Mouse (Mus musculus) midbrain, embryonic 16.5 days (tissue): ENCODE results near the gene Csrnp3. TPM values are rescaled to one million over a fixed set of nuclear protein-coding genes. Genes with fewer than 3 reads are reported as not detected.

Source experiments
- ATAC-seq: fragments of 200-750 bp; cut with Nextera tagmentation; 2 replicates; pipeline ENCODE4 v1.8.0; 2017; ENCODE audit warnings: moderate TSS enrichment
- H3K27ac ChIP-seq: fragments of 300-500 bp; sonication (generic); 2 replicates; pipeline ENCODE4 v1.5.1; 2014; ENCODE audit warnings: mild to moderate bottlenecking, low read length, mixed read lengths
- H3K27me3 ChIP-seq: fragments of 300-500 bp; sonication (generic); 2 replicates; pipeline ENCODE4 v1.6.1; 2014; ENCODE audit warnings: low read depth, low read length, mixed read lengths; ENCODE audit not compliant: control insufficient read depth, insufficient read depth
- H3K36me3 ChIP-seq: fragments of 300-500 bp; sonication (generic); 2 replicates; pipeline ENCODE4 v1.6.1; 2014; ENCODE audit warnings: mild to moderate bottlenecking, low read length, moderate library complexity, mixed read lengths; ENCODE audit not compliant: control insufficient read depth, insufficient read depth
- H3K4me1 ChIP-seq: fragments of 300-500 bp; sonication (generic); 2 replicates; pipeline ENCODE4 v1.6.1; 2014; ENCODE audit warnings: mild to moderate bottlenecking, low read length, mixed read lengths; ENCODE audit not compliant: control insufficient read depth, insufficient read depth
- H3K4me2 ChIP-seq: fragments of 300-500 bp; sonication (generic); 2 replicates; pipeline ENCODE4 v1.6.1; 2014; ENCODE audit warnings: mild to moderate bottlenecking, low read length, mixed read lengths
- H3K4me3 ChIP-seq: fragments of 300-500 bp; sonication (generic); 2 replicates; pipeline ENCODE4 v1.5.1; 2014; ENCODE audit warnings: low read depth, mild to moderate bottlenecking, low read length, moderate library complexity, mixed read lengths
- H3K9ac ChIP-seq: fragments of 300-500 bp; sonication (generic); 2 replicates; pipeline ENCODE4 v1.6.1; 2014; ENCODE audit warnings: low read depth, low read length, mixed read lengths
- H3K9me3 ChIP-seq: fragments of 300-500 bp; sonication (generic); replicated peaks from 2 replicates; pipeline ENCODE4 v1.6.1; 2014; ENCODE audit warnings: mild to moderate bottlenecking, low read length, mixed read lengths; ENCODE audit not compliant: control insufficient read depth, poor library complexity, severe bottlenecking
- WGBS: fragments of 180-500 bp; shearing (Covaris S2); extraction: QIAGEN DNeasy Blood & Tissue Kit; methylation state at CpG from one replicate; pipeline ENCODE4 v1.1.7; 2014; 5-methylcytosine and 5-hydroxymethylcytosine counted together
- polyA plus RNA-seq: library from polyadenylated mRNA; unstranded; fragments of >200 nt; fragmentation: Nextera tagmentation; extraction: Ambion mirVana; gene quantifications from 2 replicates; pipeline ENCODE4 v1.2.1, GENCODE M21; 2015

The Csrnp3 gene
- polyA plus RNA-seq, 1 experiment from 2014 or later = 56.0 TPM

GRCm38 (mm10) chr2:66041203-66041916 lies 195.8 kb downstream of the Csrnp3 start:
- H3K36me3 ChIP-seq = no peaks in the 10 kb centered on the region
- H3K27ac ChIP-seq = peak overlapping the region; percentile 68
- peak; percentile 53 for ATAC-seq
- no peaks in the 10 kb centered on the region for H3K9me3 ChIP-seq
- H3K4me3 ChIP-seq = no peak overlapping the region
- H3K4me1 ChIP-seq = peaks cover 22% of the 10 kb centered on the region
- H3K9ac ChIP-seq = no peak overlapping the region
- H3K27me3 ChIP-seq = no peaks in the 10 kb centered on the region
- peak overlapping the region; percentile 35; the same call in 1 of the 2 replicates for H3K4me2 ChIP-seq
- 54% methylated on average over 21 of the region's 21 CpGs for WGBS

GRCm38 (mm10) chr2:66041917-66042419 lies 196.4 kb downstream of the Csrnp3 start:
- H3K4me3 ChIP-seq = no peak overlapping the region
- whole genome bisulfite sequencing = 45% methylated on average over 9 of the region's 9 CpGs
- H3K4me1 ChIP-seq = peaks cover 22% of the 10 kb centered on the region
- peak; percentile 77 for ATAC-seq
- H3K27ac ChIP-seq = peak overlapping the region; percentile 68
- no peak overlapping the region for H3K9ac ChIP-seq
- H3K9me3 ChIP-seq = no peaks in the 10 kb centered on the region
- no peaks in the 10 kb centered on the region for H3K36me3 ChIP-seq
- H3K4me2 ChIP-seq = peak overlapping the region; percentile 35
- H3K27me3 ChIP-seq = no peaks in the 10 kb centered on the region

- peak overlapping the region; percentile 70 for H3K27ac ChIP-seq
- 16% methylated on average over 17 of the region's 17 CpGs for WGBS
- no peaks in the 10 kb centered on the region for H3K36me3 ChIP-seq
- H3K4me2 ChIP-seq = no peak overlapping the region
- peaks cover 22% of the 10 kb centered on the region for H3K4me1 ChIP-seq
- H3K27me3 ChIP-seq = no peaks in the 10 kb centered on the region
- no peak overlapping the region for H3K4me3 ChIP-seq
- H3K9me3 ChIP-seq = no peaks in the 10 kb centered on the region
- ATAC-seq = peak; percentile 94
- no peak overlapping the region for H3K9ac ChIP-seq
Observed at GRCm38 (mm10) chr2:66043441-66044404, 198.2 kb downstream of the Csrnp3 start.

- WGBS = 80% methylated on average over 12 of the region's 12 CpGs
- Histone ChIP-seq H3K27me3 (no peaks in the 10 kb centered on the region), H3K4me3 (no peak overlapping the region), H3K36me3 (no peaks in the 10 kb centered on the region), H3K4me2 (no peak overlapping the region), H3K9ac (no peak overlapping the region), H3K9me3 (no peaks in the 10 kb centered on the region), H3K4me1 (peaks cover 22% of the 10 kb centered on the region), H3K27ac (peak overlapping the region; percentile 70)
- no peak for ATAC-seq
Observed at GRCm38 (mm10) chr2:66044405-66045089, 199.0 kb downstream of the Csrnp3 start.

GRCm38 (mm10) chr2:66063291-66063690 lies 217.7 kb downstream of the Csrnp3 start:
- H3K4me2 ChIP-seq = no peak overlapping the region
- no peaks in the 10 kb centered on the region for H3K27me3 ChIP-seq
- H3K27ac ChIP-seq = no peak overlapping the region
- ATAC-seq = no peak
- no peaks in the 10 kb centered on the region for H3K4me1 ChIP-seq
- no peak overlapping the region for H3K4me3 ChIP-seq
- no peaks in the 10 kb centered on the region for H3K36me3 ChIP-seq
- WGBS = 91% methylated on average over 10 of the region's 10 CpGs
- no peak overlapping the region for H3K9ac ChIP-seq
- H3K9me3 ChIP-seq = no peaks in the 10 kb centered on the region

GRCm38 (mm10) chr2:66069454-66069853 lies 223.9 kb downstream of the Csrnp3 start:
- H3K27ac ChIP-seq = no peak overlapping the region
- no peaks in the 10 kb centered on the region for H3K27me3 ChIP-seq
- H3K9ac ChIP-seq = no peak overlapping the region
- H3K4me2 ChIP-seq = no peak overlapping the region
- no peak for ATAC-seq
- no peaks in the 10 kb centered on the region for H3K36me3 ChIP-seq
- no peaks in the 10 kb centered on the region for H3K9me3 ChIP-seq
- no peaks in the 10 kb centered on the region for H3K4me1 ChIP-seq
- H3K4me3 ChIP-seq = no peak overlapping the region
- 22% methylated on average over 6 of the region's 6 CpGs for WGBS

- no peak for ATAC-seq
- Histone ChIP-seq H3K4me2 (no peak overlapping the region), H3K27ac (no peak overlapping the region), H3K9ac (no peak overlapping the region), H3K4me3 (no peak overlapping the region), H3K9me3 (no peaks in the 10 kb centered on the region), H3K4me1 (no peaks in the 10 kb centered on the region), H3K27me3 (no peaks in the 10 kb centered on the region), H3K36me3 (no peaks in the 10 kb centered on the region)
- 99% methylated on average over 2 of the region's 2 CpGs for WGBS
Observed at GRCm38 (mm10) chr2:66080731-66081130, 235.2 kb downstream of the Csrnp3 start.
